Mouse (Mus musculus) megakaryocyte, adult 5-6 weeks (primary cell): ENCODE measurements around the gene Gimap4. TPM values are rescaled to one million over a fixed set of nuclear protein-coding genes. Genes with fewer than 3 reads are reported as not detected.
A peak's percentile ranks its signal among the peaks of the same experiment; 100 is the strongest.

Source experiments
- ATAC-seq: 2 replicates; pipeline ENCODE4 v1.8.0; 2016; ENCODE audit warnings: mild to moderate bottlenecking, inconsistent platforms; ENCODE audit not compliant: poor library complexity, severe bottlenecking
- total RNA-seq, 2 experiments: library from RNA; stranded (forward) in 1 of 2; stranded (reverse) in 1 of 2; fragments of 153-499, 151-499 nt in 1 of 2; fragments of 221-1000, 200-1000 nt in 1 of 2; gene quantifications; 2 replicates each; pipeline versions ENCODE4 v1.2.3 to v1.2.4; 2015 to 2017

The Gimap4 gene
- total RNA-seq (2015), result 24.2 and 24.8 TPM in 2 replicates
- 46.0 and 76.0 TPM in 2 replicates for total RNA-seq (2017)

- no peak for ATAC-seq
Measured at GRCm38 (mm10) chr6:48684319-48684718, at the start of gene Gimap4. Gene Gimap4 (plus strand): TSS chr6:48684549.

- ATAC-seq, result no peak
Measured at GRCm38 (mm10) chr6:48635105-48635504, 49.2 kb upstream of the Gimap4 start.

DNA sequence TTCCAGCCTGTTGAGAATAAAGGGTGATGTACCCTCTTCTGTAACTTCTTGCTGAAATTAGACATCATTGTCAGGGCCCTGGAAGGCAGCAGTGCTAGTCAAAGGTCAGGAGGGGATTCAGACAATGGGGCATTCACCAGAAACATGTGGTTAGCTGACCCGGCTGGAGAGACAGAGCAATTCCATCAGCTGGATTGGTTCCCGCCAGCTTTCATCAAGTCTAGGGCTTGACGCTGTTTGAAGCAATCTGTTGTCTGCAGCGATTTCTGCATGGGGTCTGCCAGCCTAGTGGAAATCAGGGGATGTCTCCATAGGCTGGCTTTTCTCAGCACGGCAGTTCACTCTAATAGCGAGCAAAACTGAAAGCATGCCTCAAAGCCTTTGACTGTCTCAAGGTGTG, 47.8 kb upstream of the Gimap4 start:
- no peak for ATAC-seq

- no peak for ATAC-seq
Measured at GRCm38 (mm10) chr6:48637811-48638500, 46.4 kb upstream of the Gimap4 start.

DNA sequence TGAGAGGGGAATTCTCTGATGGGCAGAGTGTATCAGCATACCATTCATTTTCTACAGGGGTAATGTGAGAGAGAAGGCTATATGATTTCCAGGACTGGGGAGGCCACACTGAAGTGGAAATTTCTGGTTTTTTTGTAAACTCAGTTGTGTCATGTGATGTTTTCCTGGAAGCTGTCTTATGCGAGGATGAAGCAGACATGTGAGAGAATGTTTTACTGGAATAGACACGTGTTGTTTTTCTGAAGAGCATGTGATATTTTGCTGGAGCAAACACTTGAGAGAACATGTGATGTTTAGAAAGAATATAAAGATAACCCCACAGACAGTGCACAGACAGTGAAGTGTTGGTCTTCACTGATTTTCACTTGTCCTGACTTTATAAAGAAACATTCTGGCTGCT, 45.8 kb upstream of the Gimap4 start:
- ATAC-seq, result no peak

DNA sequence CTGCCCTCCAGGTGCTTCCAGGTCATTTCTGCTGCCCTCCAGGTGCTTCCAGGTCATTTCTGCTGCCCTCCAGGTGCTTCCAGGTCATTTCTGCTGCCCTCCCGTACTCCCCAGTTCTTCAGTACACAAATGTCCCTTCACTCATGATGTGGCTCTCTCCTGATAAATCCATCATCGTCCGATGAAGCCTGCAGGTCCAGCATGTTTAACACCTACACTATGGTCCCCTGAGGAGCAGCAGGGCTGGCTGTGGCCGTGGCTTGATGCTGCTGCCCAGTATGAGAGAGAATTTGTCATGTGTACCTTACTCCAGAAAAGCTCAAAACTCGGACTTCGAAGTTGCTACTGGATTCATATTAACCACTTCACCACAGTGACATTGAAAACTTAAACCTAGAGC, 43.0 kb upstream of the Gimap4 start:
- ATAC-seq, result no peak

GRCm38 (mm10) chr6:48642764-48643292, 41.5 kb upstream of the Gimap4 start:
- ATAC-seq, result no peak

- peak; percentile 84 for ATAC-seq
Measured at GRCm38 (mm10) chr6:48645660-48646308, 38.6 kb upstream of the Gimap4 start.

DNA sequence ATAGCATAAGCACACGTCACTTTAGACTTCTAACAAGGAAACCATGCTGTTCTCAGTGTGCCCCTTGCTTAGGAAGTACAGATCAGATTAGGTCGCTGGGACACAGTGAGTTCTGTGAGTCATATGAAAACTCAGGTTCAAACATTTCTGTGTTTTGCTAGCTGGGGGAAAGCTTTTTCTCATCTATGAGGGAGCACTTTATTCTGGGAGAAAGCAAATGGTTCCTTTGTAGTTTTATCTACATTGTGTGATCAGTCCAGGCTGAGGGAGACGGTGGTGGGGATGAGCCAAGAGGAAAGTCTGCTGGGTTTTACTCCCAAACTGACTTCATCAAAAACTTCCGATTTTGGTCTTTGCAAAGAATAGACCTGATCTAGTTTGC, 38.0 kb upstream of the Gimap4 start:
- no peak for ATAC-seq

- peak; percentile 74 for ATAC-seq
Measured at GRCm38 (mm10) chr6:48646995-48647394, 37.4 kb upstream of the Gimap4 start, which contains the start of gene Gimap8. Gene Gimap8 (plus strand): TSS chr6:48647234.

GRCm38 (mm10) chr6:48647611-48648010, 36.7 kb upstream of the Gimap4 start:
- ATAC-seq, result no peak

DNA sequence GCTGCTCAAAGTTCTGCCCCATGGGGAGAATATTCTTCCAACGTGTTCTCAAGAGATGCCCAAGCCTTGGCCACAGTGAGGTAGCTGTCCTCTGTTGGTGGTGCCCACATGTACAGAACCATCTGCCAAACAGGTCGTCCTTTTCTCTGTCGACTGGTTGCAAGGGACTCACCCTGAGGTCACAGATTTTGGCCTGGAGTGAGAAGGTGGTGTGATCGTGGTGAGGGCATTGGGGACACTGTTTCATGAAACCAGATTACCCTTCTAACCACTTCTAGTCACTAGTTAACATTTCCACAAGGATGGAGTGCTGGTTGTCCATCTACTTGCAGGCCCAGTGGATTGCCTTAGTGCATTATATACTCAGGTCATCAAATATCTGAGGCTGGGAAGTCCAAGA, 35.6 kb upstream of the Gimap4 start:
- no peak for ATAC-seq

DNA sequence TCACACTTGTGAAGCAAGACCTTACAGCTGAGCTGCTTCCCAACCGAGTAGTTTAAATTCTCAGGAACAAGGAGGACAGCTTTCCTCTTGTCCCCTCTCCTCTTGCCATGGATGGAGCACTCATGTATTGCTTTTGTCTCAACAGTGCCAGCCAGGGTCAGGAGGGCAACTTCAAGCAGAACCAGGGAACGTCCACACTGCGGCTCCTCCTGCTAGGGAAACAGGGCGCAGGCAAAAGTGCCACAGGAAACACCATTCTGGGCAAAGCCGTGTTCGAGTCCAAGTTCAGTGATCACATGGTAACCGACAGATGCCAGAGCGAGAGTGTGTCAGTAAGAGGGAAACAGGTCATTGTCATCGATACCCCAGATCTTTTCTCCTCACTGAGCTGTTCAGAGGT, 34.3 kb upstream of the Gimap4 start:
- ATAC-seq, result no peak

DNA sequence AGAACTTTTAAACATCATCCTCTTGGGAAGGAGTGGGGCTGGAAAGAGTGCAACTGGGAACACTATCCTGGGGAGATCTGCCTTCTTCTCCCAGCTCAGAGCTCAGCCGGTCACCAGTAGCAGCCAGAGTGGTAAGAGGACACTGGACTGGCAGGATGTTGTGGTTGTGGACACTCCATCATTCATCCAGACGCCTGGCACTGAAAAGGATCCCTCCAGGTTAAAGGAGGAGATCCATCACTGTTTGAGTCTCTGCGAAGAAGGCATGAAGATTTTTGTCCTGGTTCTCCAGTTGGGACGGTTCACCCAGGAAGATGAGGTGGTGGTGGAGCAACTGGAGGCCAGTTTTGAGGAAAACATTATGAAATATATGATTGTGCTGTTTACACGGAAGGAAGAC, 25.6 kb upstream of the Gimap4 start:
- no peak for ATAC-seq

- no peak for ATAC-seq
Measured at GRCm38 (mm10) chr6:48664750-48665149, 19.6 kb upstream of the Gimap4 start.

GRCm38 (mm10) chr6:48665471-48665870, 18.9 kb upstream of the Gimap4 start:
- ATAC-seq, result no peak

DNA sequence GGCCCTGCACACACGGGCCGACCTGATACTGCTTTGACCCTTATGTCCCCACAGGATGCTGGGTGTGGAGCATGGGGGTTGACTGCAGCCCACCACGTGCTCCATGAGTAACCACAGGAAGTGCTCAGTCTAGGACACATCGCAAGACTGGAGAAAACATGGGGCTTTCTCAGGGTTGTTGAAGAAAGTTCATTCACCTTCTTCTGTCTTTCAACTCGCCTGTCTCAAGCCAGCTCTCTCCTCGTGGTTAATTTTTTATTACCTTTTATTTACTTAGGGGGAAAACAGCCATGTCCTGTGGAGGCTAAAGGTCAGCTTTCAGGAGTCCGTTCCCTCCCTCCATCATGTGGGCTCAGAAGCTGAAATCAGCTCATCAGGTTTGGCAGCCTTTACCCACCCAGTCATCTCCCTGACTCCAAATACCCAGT, 18.2 kb upstream of the Gimap4 start:
- ATAC-seq, result 0 out of 2 replicates have a peak, but pooled peaks have one; percentile 33

DNA sequence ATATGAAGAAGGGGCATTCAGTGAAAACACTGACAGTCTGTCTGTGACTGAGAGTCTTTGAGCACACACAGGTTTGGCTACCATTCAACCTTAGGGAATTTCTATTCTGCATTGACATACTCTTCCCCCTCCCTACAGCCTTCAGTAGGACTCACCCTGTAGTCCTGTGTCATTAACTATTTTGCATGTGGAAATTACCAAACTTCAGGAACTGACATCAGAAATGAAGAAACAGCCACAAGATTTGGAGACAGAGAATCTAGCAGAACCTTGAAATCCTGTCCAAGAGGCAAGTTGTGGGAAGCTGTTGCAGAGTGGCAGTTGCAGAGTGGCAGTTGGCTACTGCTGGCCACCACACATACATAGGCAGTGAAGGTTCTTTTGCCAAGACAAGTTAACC, 16.3 kb upstream of the Gimap4 start:
- peak; percentile 47; the same call in 1 of the 2 replicates for ATAC-seq

DNA sequence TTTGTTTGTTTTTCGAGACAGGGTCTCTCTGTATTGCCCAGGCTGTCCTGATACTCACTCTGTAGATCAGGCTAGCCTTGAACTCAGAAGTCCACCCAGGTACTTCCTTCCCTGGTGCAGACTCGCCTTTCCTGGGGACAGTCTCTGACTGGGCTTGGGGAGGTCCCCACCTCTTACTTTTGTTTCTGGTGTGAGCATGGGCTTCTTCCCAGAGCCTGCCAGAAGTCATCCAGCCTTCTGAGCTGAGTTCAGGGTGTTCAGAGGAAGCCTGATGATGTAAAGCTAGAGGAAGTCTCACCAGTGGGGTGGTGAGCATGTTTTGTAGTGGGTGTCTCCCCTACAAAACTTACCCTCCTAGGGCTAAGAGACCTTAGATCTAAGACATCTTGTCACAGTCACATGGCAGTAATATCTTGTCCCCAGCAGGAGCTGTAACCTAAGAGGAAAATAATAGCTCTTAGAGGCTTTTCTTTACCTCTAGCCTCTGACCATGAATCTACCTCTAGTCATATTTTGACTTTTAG, 14.8 kb upstream of the Gimap4 start:
- ATAC-seq, result no peak

DNA sequence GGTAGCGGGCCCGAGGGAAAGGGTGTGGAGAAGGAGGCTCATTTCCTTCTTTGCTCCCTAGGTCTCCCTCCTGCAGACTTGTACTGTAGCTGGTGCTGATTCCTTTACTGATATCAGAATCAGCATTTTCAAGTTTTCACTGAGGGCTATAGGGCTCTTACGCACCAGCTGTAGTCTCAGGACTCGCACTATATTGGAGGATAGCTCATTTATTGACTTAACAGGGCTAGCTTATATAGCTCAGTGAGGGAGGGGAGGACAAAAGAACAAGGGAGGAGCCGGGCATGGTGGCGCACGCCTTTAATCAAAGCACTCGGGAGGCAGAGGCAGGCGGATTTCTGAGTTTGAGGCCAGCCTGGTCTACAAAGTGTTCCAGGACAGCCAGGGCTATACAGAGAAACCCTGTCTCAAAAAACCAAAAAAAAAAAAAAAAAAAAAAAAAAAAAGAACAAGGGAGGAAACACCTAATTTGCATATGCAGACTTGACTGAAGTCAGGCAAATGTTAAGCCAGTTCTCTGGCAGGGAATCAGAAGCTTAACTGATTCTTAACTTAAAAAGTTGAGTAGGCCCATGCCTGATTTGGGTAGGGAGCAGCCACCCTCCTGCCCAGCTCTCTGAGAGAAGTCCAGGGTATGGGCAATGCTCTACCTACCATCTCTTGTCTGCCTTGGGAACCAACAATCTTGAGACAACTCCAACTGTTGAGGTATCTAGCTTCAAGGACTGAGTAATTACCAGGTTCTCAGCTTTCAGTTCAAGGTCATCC, 9.9 kb upstream of the Gimap4 start:
- ATAC-seq, result no peak

GRCm38 (mm10) chr6:48675400-48675930, 8.9 kb upstream of the Gimap4 start:
- no peak for ATAC-seq
